Mouse (Mus musculus) hindbrain, embryonic 14.5 days (tissue): ENCODE results near the gene Ntm. TPM values are rescaled to one million over a fixed set of nuclear protein-coding genes. Genes with fewer than 3 reads are reported as not detected.

Source experiments
- ATAC-seq: fragments of 200-750 bp; cut with Nextera tagmentation; 2 replicates; pipeline ENCODE4 v1.8.0; 2017; ENCODE audit warnings: moderate number of reproducible peaks, mild to moderate bottlenecking, moderate TSS enrichment, moderate library complexity; ENCODE audit not compliant: low FRiP score
- DNase-seq: peaks from one replicate; pipeline ENCODE4 v3.0.0-alpha.2; 2015; ENCODE audit warnings: low spot score
- H3K27ac ChIP-seq: fragments of 300-500 bp; sonication (generic); 2 replicates; pipeline ENCODE4 v1.5.1; 2014; ENCODE audit warnings: mild to moderate bottlenecking, moderate library complexity
- H3K27me3 ChIP-seq: fragments of 300-500 bp; sonication (generic); 2 replicates; pipeline ENCODE4 v1.6.1; 2014; ENCODE audit warnings: mild to moderate bottlenecking, low read length, mixed read lengths; ENCODE audit not compliant: control insufficient read depth, insufficient read depth
- H3K36me3 ChIP-seq: fragments of 300-500 bp; sonication (generic); replicated peaks from 2 replicates; pipeline ENCODE4 v1.6.1; 2014; ENCODE audit not compliant: control insufficient read depth, insufficient read depth
- H3K4me1 ChIP-seq: fragments of 300-500 bp; sonication (generic); replicated peaks from 2 replicates; pipeline ENCODE4 v1.6.1; 2014; ENCODE audit warnings: antibody characterized with exemption, low read length, mixed read lengths; ENCODE audit not compliant: control insufficient read depth, insufficient read depth
- H3K4me2 ChIP-seq: fragments of 300-500 bp; sonication (generic); replicated peaks from 2 replicates; pipeline ENCODE4 v1.6.1; 2014; ENCODE audit warnings: mild to moderate bottlenecking, moderate library complexity
- H3K4me3 ChIP-seq: fragments of 300-500 bp; sonication (generic); replicated peaks from 2 replicates; pipeline ENCODE4 v1.5.1; 2014; ENCODE audit warnings: mild to moderate bottlenecking, low read length
- H3K9ac ChIP-seq: fragments of 300-500 bp; sonication (generic); 2 replicates; pipeline ENCODE4 v1.6.1; 2014
- H3K9me3 ChIP-seq: fragments of 300-500 bp; sonication (generic); 2 replicates; pipeline ENCODE4 v1.6.1; 2016; ENCODE audit warnings: low read length; ENCODE audit not compliant: control insufficient read depth
- WGBS: fragments of 180-500 bp; shearing (Covaris S2); extraction: QIAGEN DNeasy Blood & Tissue Kit; methylation state at CpG from one replicate; pipeline ENCODE4 v1.1.7; 2014; 5-methylcytosine and 5-hydroxymethylcytosine counted together
- polyA plus RNA-seq: library from polyadenylated mRNA; unstranded; fragments of >200 nt; fragmentation: Nextera tagmentation; extraction: Ambion mirVana; gene quantifications from 2 replicates; pipeline ENCODE4 v1.2.1, GENCODE M21; 2014

Ntm gene
- polyA plus RNA-seq, 1 experiment from 2014 or later = 196 TPM

GRCm38 (mm10) chr9:29791199-29791915, 171.6 kb downstream of the Ntm start:
- Histone ChIP-seq H3K4me1 (no peaks in the 10 kb centered on the region), H3K9ac (no peak overlapping the region), H3K36me3 (no peaks in the 10 kb centered on the region), H3K27me3 (no peaks in the 10 kb centered on the region), H3K9me3 (no peaks in the 10 kb centered on the region), H3K4me3 (no peak overlapping the region), H3K27ac (peak overlapping the region; percentile 49; the same call in 1 of the 2 replicates), H3K4me2 (no peak overlapping the region)
- peak; percentile 40; the same call in 1 of the 2 replicates for ATAC-seq
- DNase-seq = peak; percentile 54
- WGBS = 52% methylated on average over 10 of the region's 10 CpGs

GRCm38 (mm10) chr9:29790017-29790416, 172.9 kb downstream of the Ntm start:
- no peaks in the 10 kb centered on the region for H3K27me3 ChIP-seq
- H3K9ac ChIP-seq = no peak overlapping the region
- H3K36me3 ChIP-seq = no peaks in the 10 kb centered on the region
- H3K27ac ChIP-seq = no peak overlapping the region
- ATAC-seq (no peak), DNase-seq (no peak)
- 92% methylated on average over 4 of the region's 4 CpGs for WGBS
- no peaks in the 10 kb centered on the region for H3K4me1 ChIP-seq
- no peaks in the 10 kb centered on the region for H3K9me3 ChIP-seq
- no peak overlapping the region for H3K4me2 ChIP-seq
- H3K4me3 ChIP-seq = no peak overlapping the region

- no peak overlapping the region for H3K27ac ChIP-seq
- H3K9me3 ChIP-seq = no peaks in the 10 kb centered on the region
- no peak overlapping the region for H3K4me3 ChIP-seq
- 85% methylated on average over 9 of the region's 9 CpGs for WGBS
- H3K9ac ChIP-seq = no peak overlapping the region
- H3K27me3 ChIP-seq = no peaks in the 10 kb centered on the region
- H3K36me3 ChIP-seq = no peaks in the 10 kb centered on the region
- no peak overlapping the region for H3K4me2 ChIP-seq
- DNase-seq (no peak), ATAC-seq (no peak)
- H3K4me1 ChIP-seq = no peaks in the 10 kb centered on the region
Measured at GRCm38 (mm10) chr9:29788855-29789254, 174.1 kb downstream of the Ntm start.

- H3K4me1 ChIP-seq = no peaks in the 10 kb centered on the region
- no peaks in the 10 kb centered on the region for H3K27me3 ChIP-seq
- H3K4me3 ChIP-seq = no peak overlapping the region
- H3K36me3 ChIP-seq = no peaks in the 10 kb centered on the region
- no peaks in the 10 kb centered on the region for H3K9me3 ChIP-seq
- H3K9ac ChIP-seq = no peak overlapping the region
- ATAC-seq (no peak), DNase-seq (no peak)
- H3K4me2 ChIP-seq = no peak overlapping the region
- H3K27ac ChIP-seq = no peak overlapping the region
- 77% methylated on average over 4 of the region's 4 CpGs for WGBS
Measured at GRCm38 (mm10) chr9:29787408-29787807, 175.5 kb downstream of the Ntm start.

GRCm38 (mm10) chr9:29782697-29783096, 180.2 kb downstream of the Ntm start:
- 87% methylated on average over 4 of the region's 4 CpGs for WGBS
- ATAC-seq (no peak), DNase-seq (no peak)
- H3K9ac ChIP-seq = no peak overlapping the region
- no peak overlapping the region for H3K4me2 ChIP-seq
- H3K9me3 ChIP-seq = no peaks in the 10 kb centered on the region
- H3K27ac ChIP-seq = no peak overlapping the region
- H3K4me1 ChIP-seq = no peaks in the 10 kb centered on the region
- no peak overlapping the region for H3K4me3 ChIP-seq
- no peaks in the 10 kb centered on the region for H3K27me3 ChIP-seq
- no peaks in the 10 kb centered on the region for H3K36me3 ChIP-seq

- ATAC-seq (no peak), DNase-seq (no peak)
- Histone ChIP-seq H3K9me3 (no peaks in the 10 kb centered on the region), H3K9ac (no peak overlapping the region), H3K36me3 (no peaks in the 10 kb centered on the region), H3K4me3 (no peak overlapping the region), H3K4me1 (no peaks in the 10 kb centered on the region), H3K27me3 (no peaks in the 10 kb centered on the region), H3K27ac (no peak overlapping the region), H3K4me2 (no peak overlapping the region)
- 84% methylated on average over 7 of the region's 7 CpGs for WGBS
Measured at GRCm38 (mm10) chr9:29779739-29780138, 183.2 kb downstream of the Ntm start.

GRCm38 (mm10) chr9:29776951-29777350, 186.0 kb downstream of the Ntm start:
- Histone ChIP-seq H3K27ac (no peak overlapping the region), H3K9me3 (no peaks in the 10 kb centered on the region), H3K36me3 (no peaks in the 10 kb centered on the region), H3K27me3 (no peaks in the 10 kb centered on the region), H3K4me1 (peaks cover 10% of the 10 kb centered on the region), H3K9ac (no peak overlapping the region), H3K4me2 (no peak overlapping the region), H3K4me3 (no peak overlapping the region)
- ATAC-seq = no peak
- 90% methylated on average over 3 of the region's 3 CpGs for WGBS
- DNase-seq = no peak

- Histone ChIP-seq H3K4me1 (peaks cover 14% of the 10 kb centered on the region), H3K27me3 (no peaks in the 10 kb centered on the region), H3K4me2 (no peak overlapping the region), H3K4me3 (no peak overlapping the region), H3K36me3 (no peaks in the 10 kb centered on the region), H3K9ac (no peak overlapping the region), H3K27ac (no peak overlapping the region), H3K9me3 (no peaks in the 10 kb centered on the region)
- ATAC-seq (no peak), DNase-seq (no peak)
- WGBS = 86% methylated on average over 4 of the region's 4 CpGs
Measured at GRCm38 (mm10) chr9:29776542-29776941, 186.4 kb downstream of the Ntm start.

GRCm38 (mm10) chr9:29776030-29776429, 186.9 kb downstream of the Ntm start:
- WGBS = 91% methylated on average over 4 of the region's 4 CpGs
- Histone ChIP-seq H3K4me1 (peaks cover 19% of the 10 kb centered on the region), H3K4me2 (no peak overlapping the region), H3K4me3 (no peak overlapping the region), H3K36me3 (no peaks in the 10 kb centered on the region), H3K27me3 (no peaks in the 10 kb centered on the region), H3K9ac (no peak overlapping the region), H3K9me3 (no peaks in the 10 kb centered on the region), H3K27ac (no peak overlapping the region)
- ATAC-seq (no peak), DNase-seq (no peak)
